Mouse (Mus musculus): ENCODE results near the gene Nudt22. TPM values are rescaled to one million over a fixed set of nuclear protein-coding genes. Genes with fewer than 3 reads are reported as not detected.

Nudt22 gene
- polyA plus RNA-seq, 1 experiment from 2014 or later, result 21.1 TPM

DNA sequence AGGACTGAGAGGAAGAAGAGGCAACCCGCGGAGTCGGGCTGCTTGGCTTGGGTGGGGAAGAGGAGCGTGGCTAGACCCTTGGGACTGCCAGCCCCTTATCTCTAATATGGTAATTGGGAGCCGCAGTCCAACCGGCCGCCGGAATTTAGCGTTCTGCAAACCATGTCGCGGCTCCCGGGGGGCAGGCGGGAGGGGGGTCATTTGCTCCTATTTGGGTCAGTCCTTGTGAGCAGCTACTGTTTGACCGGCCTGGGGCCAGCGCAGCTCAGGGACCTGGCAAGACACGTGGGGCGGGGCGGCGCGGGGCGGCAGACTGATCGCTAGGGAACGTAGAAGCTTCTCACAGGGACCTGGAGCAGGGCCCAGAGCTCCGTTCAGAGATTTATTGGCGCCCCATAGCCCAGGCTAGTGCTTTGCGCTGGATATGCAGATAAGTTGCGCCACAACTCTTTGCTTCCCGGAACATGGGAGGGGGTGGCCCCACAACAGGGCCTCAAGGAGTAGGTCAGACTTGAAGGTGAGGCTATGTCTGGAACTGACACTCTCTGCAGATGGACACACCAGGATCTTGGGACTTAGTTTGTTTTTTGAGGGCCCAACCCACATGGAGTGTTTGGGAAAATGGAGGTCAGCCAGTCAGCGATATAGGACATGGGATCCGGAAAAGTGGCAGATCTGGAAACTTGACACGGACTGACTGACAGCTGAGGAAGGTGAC lies 43.8 kb downstream of the Nudt22 start:
- H3K27ac ChIP-seq, result peak overlapping the region; percentile 97
- H3K9ac ChIP-seq, result peak overlapping the region; percentile 4
- peaks cover 28% of the 10 kb centered on the region for H3K36me3 ChIP-seq
- peaks cover 16% of the 10 kb centered on the region for H3K4me1 ChIP-seq
- 3% methylated on average over 31 of the region's 31 CpGs for WGBS
- no peaks in the 10 kb centered on the region for H3K9me3 ChIP-seq
- peak overlapping the region; percentile 59 for H3K4me3 ChIP-seq (replicated peaks)
- ATAC-seq (ENCODE audit: insufficient read depth, low FRiP score, low read depth), result peak; percentile 29
- H3K4me2 ChIP-seq, result peak overlapping the region; percentile 78
- H3K27me3 ChIP-seq (replicated peaks), result no peaks in the 10 kb centered on the region

DNA sequence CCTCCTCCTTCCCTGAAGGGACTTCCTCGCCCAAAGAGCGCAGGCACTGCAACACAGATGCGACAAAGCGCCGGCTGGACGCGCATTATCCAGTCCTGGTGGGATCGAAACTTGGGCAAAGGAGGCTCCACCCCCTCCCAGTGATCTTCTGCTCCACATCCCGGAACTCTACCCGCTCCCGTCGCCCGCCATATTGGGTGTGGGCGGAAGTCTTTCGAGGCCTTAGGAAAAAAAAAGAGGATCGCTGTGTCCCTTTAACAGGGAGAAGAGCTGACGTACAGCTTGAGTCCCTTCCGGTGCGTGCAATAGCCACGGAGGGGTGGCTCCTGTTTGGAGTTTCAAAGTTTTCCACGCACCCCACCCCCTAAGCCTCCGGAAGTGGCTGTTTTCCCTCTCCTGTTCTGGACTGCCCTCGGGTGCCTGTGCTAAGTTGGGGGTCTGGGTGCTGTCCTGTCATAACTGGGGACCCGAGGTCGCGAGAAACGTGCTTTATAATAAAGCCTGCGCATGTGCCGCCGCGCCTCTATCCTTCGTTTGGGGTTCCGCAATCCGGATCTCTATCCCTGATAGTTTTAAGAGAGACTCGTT lies 44.4 kb downstream of the Nudt22 start:
- ATAC-seq (ENCODE audit: insufficient read depth, low FRiP score, low read depth), result peak; percentile 72
- peak overlapping the region; percentile 75 for H3K9ac ChIP-seq
- peaks cover 18% of the 10 kb centered on the region for H3K4me1 ChIP-seq
- peak overlapping the region; percentile 97 for H3K27ac ChIP-seq
- H3K27me3 ChIP-seq (replicated peaks), result no peaks in the 10 kb centered on the region
- WGBS, result under 1% methylated on average over 35 of the region's 35 CpGs
- H3K36me3 ChIP-seq, result peaks cover 21% of the 10 kb centered on the region
- no peaks in the 10 kb centered on the region for H3K9me3 ChIP-seq
- H3K4me2 ChIP-seq, result peak overlapping the region; percentile 78
- peak overlapping the region; percentile 59 for H3K4me3 ChIP-seq (replicated peaks)

DNA sequence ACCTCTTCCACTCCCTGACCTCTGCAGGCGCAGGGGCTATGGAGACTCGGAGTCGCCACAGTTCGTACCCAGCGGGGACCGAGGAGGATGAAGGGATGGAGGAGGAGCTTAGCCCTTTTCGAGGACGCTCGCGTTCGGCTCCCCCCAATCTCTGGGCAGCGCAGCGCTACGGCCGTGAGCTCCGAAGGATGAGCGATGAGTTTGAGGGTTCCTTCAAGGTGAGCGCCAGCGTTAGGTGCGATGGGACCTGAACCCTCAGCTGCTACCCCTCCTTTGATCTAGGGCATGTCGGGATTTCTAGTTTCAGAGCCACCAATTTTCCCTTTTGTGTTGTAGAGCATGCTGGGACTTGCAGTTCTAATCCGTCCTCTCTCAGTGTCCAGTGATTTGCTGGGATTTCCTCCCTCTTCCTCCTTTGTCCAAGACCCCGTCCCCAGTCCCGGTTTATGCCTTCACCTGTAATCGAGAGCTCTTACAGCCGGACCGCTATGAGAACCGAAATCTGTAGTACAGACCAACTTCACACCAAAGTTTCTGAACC lies 45.2 kb downstream of the Nudt22 start:
- no peaks in the 10 kb centered on the region for H3K9me3 ChIP-seq
- under 1% methylated on average over 28 of the region's 28 CpGs for WGBS
- no peaks in the 10 kb centered on the region for H3K27me3 ChIP-seq (replicated peaks)
- peak overlapping the region; percentile 97 for H3K27ac ChIP-seq
- H3K4me3 ChIP-seq (replicated peaks), result peak overlapping the region; percentile 59
- H3K4me2 ChIP-seq, result peak overlapping the region; percentile 78
- peak; percentile 15; the same call in 1 of the 2 replicates for ATAC-seq (ENCODE audit: insufficient read depth, low FRiP score, low read depth)
- H3K4me1 ChIP-seq, result peaks cover 18% of the 10 kb centered on the region
- peak overlapping the region; percentile 75 for H3K9ac ChIP-seq
- H3K36me3 ChIP-seq, result peaks cover 14% of the 10 kb centered on the region

DNA sequence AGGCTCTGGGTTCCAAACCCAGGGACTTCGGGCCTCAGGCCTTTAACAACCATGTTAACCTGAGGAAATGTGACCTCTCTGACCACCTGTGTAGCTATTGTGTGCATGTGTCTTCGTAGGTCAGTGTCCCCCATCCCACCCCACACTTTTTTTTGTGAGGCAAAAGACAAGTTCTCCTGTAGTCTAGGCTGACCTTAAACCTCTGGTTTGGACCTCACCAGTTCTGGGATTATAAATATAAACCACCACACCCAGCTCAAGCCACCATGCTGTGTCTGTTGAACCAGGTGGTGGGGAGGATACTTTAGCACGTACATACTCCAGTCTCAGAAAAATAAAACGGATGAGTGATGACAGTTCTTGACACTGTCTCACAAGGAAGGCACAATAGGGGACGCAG lies 46.0 kb downstream of the Nudt22 start:
- no peak overlapping the region for H3K9ac ChIP-seq
- 58% methylated on average over 5 of the region's 5 CpGs for WGBS
- H3K27ac ChIP-seq, result peak overlapping the region; percentile 97; the same call in 1 of the 2 replicates
- peaks cover 7% of the 10 kb centered on the region; the same call in 1 of the 2 replicates for H3K36me3 ChIP-seq
- H3K4me3 ChIP-seq (replicated peaks), result peak overlapping the region; percentile 59
- H3K9me3 ChIP-seq, result no peaks in the 10 kb centered on the region
- H3K4me1 ChIP-seq, result peaks cover 18% of the 10 kb centered on the region
- ATAC-seq (ENCODE audit: insufficient read depth, low FRiP score, low read depth), result no peak
- no peaks in the 10 kb centered on the region for H3K27me3 ChIP-seq (replicated peaks)
- peak overlapping the region; percentile 78 for H3K4me2 ChIP-seq

DNA sequence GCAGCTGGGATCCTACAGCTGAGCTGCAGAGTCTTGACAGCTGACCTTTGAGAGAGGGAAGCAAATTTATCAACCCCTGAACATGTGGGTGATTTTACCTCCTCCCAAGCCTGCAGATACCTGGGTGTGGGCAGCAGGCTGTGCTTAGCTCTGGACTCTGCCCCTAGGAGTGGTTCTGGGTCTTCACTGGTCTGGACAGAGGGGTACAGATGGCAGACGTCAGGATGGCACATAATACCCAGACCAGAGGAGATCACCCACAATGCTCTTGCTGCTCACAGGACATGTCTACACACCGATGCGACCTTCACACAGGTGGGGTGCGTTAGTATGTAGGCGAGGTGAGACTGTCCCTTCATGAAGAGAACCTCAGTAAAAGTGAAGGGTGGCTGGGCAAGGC lies 46.4 kb downstream of the Nudt22 start:
- WGBS, result 80% methylated on average over 5 of the region's 5 CpGs
- Histone ChIP-seq H3K4me2 (0 out of 2 replicates have a peak overlapping the region, but pooled peaks have one; percentile 78), H3K9ac (no peak overlapping the region), H3K4me3 (replicated peaks) (no peak overlapping the region), H3K9me3 (no peaks in the 10 kb centered on the region), H3K36me3 (0 out of 2 replicates have a peak, but pooled peaks cover 4% of the 10 kb centered on the region), H3K27ac (no peak overlapping the region), H3K4me1 (peaks cover 18% of the 10 kb centered on the region), H3K27me3 (replicated peaks) (no peaks in the 10 kb centered on the region)
- ATAC-seq (ENCODE audit: insufficient read depth, low FRiP score, low read depth), result no peak

DNA sequence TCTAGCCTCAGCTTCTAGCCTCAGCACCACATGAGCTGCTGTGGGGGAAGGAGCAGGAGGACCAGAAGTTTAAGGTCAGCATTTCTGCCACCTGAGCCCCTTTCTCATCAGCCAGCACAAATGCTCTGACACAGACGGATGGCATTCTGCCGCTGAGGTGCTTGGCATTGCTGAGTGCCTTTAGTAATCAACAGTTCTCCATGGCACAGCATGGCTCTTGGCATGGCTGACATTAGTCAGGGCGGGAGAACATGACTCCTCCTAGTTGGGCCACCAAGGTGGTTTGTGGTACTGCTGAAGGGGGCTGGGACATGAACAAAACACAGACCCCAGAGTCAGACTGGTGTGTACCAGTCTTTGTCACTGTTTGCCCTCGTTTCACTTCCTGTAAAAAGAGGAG lies 47.7 kb downstream of the Nudt22 start:
- no peaks in the 10 kb centered on the region for H3K36me3 ChIP-seq
- H3K27ac ChIP-seq, result no peak overlapping the region
- H3K9ac ChIP-seq, result no peak overlapping the region
- 84% methylated on average over 4 of the region's 4 CpGs for WGBS
- peaks cover 20% of the 10 kb centered on the region for H3K4me1 ChIP-seq
- H3K4me3 ChIP-seq (replicated peaks), result no peak overlapping the region
- H3K4me2 ChIP-seq, result no peak overlapping the region
- H3K9me3 ChIP-seq, result no peaks in the 10 kb centered on the region
- H3K27me3 ChIP-seq (replicated peaks), result no peaks in the 10 kb centered on the region
- ATAC-seq (ENCODE audit: insufficient read depth, low FRiP score, low read depth), result no peak

DNA sequence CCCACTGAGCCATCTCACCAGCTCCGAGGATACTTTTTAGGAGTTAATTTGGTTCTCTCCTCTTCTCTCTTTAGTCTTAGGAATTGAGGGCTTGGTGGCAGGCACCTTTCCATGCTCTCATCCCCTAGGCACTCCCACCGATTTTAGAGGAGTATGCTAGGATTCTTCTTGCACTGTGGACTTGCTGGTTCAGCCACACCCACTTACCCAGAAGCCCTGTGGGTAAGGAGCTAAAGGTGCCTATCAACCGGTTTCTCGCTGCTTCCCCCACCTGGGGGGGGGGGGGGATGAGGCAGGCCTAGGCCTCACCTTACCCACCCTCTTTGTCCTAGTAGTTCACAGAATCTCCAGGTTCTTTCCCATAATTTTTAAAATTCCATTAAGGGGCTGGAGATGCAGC lies 48.2 kb downstream of the Nudt22 start:
- no peak for ATAC-seq (ENCODE audit: insufficient read depth, low FRiP score, low read depth)
- 54% methylated on average over 4 of the region's 4 CpGs for WGBS

DNA sequence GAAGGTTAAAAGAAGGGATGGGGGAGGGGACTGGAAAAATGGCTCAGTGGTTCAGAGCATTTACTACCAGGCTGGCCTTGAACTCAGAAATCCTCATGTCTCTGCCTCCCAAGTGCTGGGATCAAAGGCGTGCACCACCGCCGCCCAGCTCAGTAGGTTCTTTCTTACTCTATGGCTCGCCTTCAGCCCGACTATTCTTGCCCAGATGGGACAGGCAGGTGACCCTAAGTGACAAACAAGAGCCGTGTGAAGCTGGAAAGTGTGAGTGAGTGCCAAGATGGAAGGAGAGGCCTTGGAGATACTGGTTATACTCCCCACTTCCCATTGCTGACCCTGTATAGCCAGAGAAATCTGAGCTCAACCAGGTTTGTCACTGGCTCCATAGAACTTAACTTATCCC lies 52.2 kb downstream of the Nudt22 start:
- Histone ChIP-seq H3K9ac (no peak overlapping the region), H3K4me2 (no peak overlapping the region), H3K27ac (no peak overlapping the region), H3K4me1 (peaks cover 27% of the 10 kb centered on the region), H3K27me3 (replicated peaks) (no peaks in the 10 kb centered on the region), H3K36me3 (no peaks in the 10 kb centered on the region), H3K9me3 (no peaks in the 10 kb centered on the region), H3K4me3 (replicated peaks) (no peak overlapping the region)
- WGBS, result 94% methylated on average over 6 of the region's 6 CpGs
- ATAC-seq (ENCODE audit: insufficient read depth, low FRiP score, low read depth), result no peak

More for the DNA sequence above, 48.2 kb downstream of the Nudt22 start:
- Histone ChIP-seq H3K4me2 (no peak overlapping the region), H3K36me3 (no peaks in the 10 kb centered on the region), H3K4me1 (peaks cover 20% of the 10 kb centered on the region), H3K9me3 (no peaks in the 10 kb centered on the region), H3K27me3 (replicated peaks) (no peaks in the 10 kb centered on the region), H3K9ac (no peak overlapping the region), H3K27ac (no peak overlapping the region), H3K4me3 (replicated peaks) (no peak overlapping the region)

Other genes with a start within 250 kb of the Nudt22 start
- 28.1 and 30.1 TPM in 2 replicates for gene Rps6ka4, start 155.5 kb downstream of the Nudt22 start, polyA plus RNA-seq (2015; fragmentation: Nextera tagmentation; extraction: Ambion mirVana)
- 1.7 and 1.9 TPM in 2 replicates for gene Ccdc88b, start 137.9 kb downstream of the Nudt22 start, polyA plus RNA-seq (2015; fragmentation: Nextera tagmentation; extraction: Ambion mirVana)
- 130 and 135 TPM in 2 replicates for gene Trmt112, start 86.4 kb downstream of the Nudt22 start, polyA plus RNA-seq (2015; fragmentation: Nextera tagmentation; extraction: Ambion mirVana)
- 228 and 279 TPM in 2 replicates for gene Prdx5, start 86.0 kb downstream of the Nudt22 start, polyA plus RNA-seq (2015; fragmentation: Nextera tagmentation; extraction: Ambion mirVana)
- 17.1 and 18.8 TPM in 2 replicates for gene Esrra, start 74.3 kb downstream of the Nudt22 start, polyA plus RNA-seq (2015; fragmentation: Nextera tagmentation; extraction: Ambion mirVana)
- 1.6 TPM in 2 replicates for gene Catsperz, start 70.7 kb downstream of the Nudt22 start, polyA plus RNA-seq (2015; fragmentation: Nextera tagmentation; extraction: Ambion mirVana)
- 0.67 and 0.86 TPM in 2 replicates for gene Kcnk4, start 61.6 kb downstream of the Nudt22 start, polyA plus RNA-seq (2015; fragmentation: Nextera tagmentation; extraction: Ambion mirVana)
- gene Bad, start 54.3 kb downstream of the Nudt22 start, polyA plus RNA-seq (2015; fragmentation: Nextera tagmentation; extraction: Ambion mirVana), result 71.6 and 75.8 TPM in 2 replicates
- gene Gpr137, start 53.6 kb downstream of the Nudt22 start, polyA plus RNA-seq (2015; fragmentation: Nextera tagmentation; extraction: Ambion mirVana), result 26.7 and 29.9 TPM in 2 replicates
- gene Ppp1r14b, start 21.1 kb downstream of the Nudt22 start, polyA plus RNA-seq (2015; fragmentation: Nextera tagmentation; extraction: Ambion mirVana), result 165 and 184 TPM in 2 replicates
- 81.3 and 92.2 TPM in 2 replicates for gene Plcb3, start 19.6 kb downstream of the Nudt22 start, polyA plus RNA-seq (2015; fragmentation: Nextera tagmentation; extraction: Ambion mirVana)
- gene Fkbp2, start 15.6 kb downstream of the Nudt22 start, polyA plus RNA-seq (2015; fragmentation: Nextera tagmentation; extraction: Ambion mirVana), result 156 and 163 TPM in 2 replicates
- 43.9 and 44.8 TPM in 2 replicates for gene Vegfb, start 8.5 kb downstream of the Nudt22 start, polyA plus RNA-seq (2015; fragmentation: Nextera tagmentation; extraction: Ambion mirVana)
- gene Dnajc4, start 3.5 kb downstream of the Nudt22 start, polyA plus RNA-seq (2015; fragmentation: Nextera tagmentation; extraction: Ambion mirVana), result 26.4 and 28.2 TPM in 2 replicates
- gene Trpt1, start within 50 bp of the Nudt22 start, polyA plus RNA-seq (2015; fragmentation: Nextera tagmentation; extraction: Ambion mirVana), result 10.0 and 10.1 TPM in 2 replicates
- gene Fermt3, start 23.4 kb upstream of the Nudt22 start, polyA plus RNA-seq (2015; fragmentation: Nextera tagmentation; extraction: Ambion mirVana), result 14.0 and 16.2 TPM in 2 replicates
- 185 and 219 TPM in 2 replicates for gene Stip1, start 43.9 kb upstream of the Nudt22 start, polyA plus RNA-seq (2015; fragmentation: Nextera tagmentation; extraction: Ambion mirVana)
- 11.7 and 13.3 TPM in 2 replicates for gene Macrod1, start 60.7 kb upstream of the Nudt22 start, polyA plus RNA-seq (2015; fragmentation: Nextera tagmentation; extraction: Ambion mirVana)
- 3.5 and 4.2 TPM in 2 replicates for gene Flrt1, start 109.6 kb upstream of the Nudt22 start, polyA plus RNA-seq (2015; fragmentation: Nextera tagmentation; extraction: Ambion mirVana)
- 163 and 169 TPM in 2 replicates for gene Otub1, start 210.2 kb upstream of the Nudt22 start, polyA plus RNA-seq (2015; fragmentation: Nextera tagmentation; extraction: Ambion mirVana)
- 988 and 1,377 TPM in 2 replicates for gene Cox8a, start 221.5 kb upstream of the Nudt22 start, polyA plus RNA-seq (2015; fragmentation: Nextera tagmentation; extraction: Ambion mirVana)
- 47.0 and 51.6 TPM in 2 replicates for gene Naa40, start 245.1 kb upstream of the Nudt22 start, polyA plus RNA-seq (2015; fragmentation: Nextera tagmentation; extraction: Ambion mirVana)